Mouse (Mus musculus): Measurements from ENCODE around the gene Cep295nl. TPM values are rescaled to one million over a fixed set of nuclear protein-coding genes. Genes with fewer than 3 reads are reported as not detected.

Cep295nl gene
- polyA plus RNA-seq, 1 experiment from 2014 or later, result 0.21 TPM

DNA sequence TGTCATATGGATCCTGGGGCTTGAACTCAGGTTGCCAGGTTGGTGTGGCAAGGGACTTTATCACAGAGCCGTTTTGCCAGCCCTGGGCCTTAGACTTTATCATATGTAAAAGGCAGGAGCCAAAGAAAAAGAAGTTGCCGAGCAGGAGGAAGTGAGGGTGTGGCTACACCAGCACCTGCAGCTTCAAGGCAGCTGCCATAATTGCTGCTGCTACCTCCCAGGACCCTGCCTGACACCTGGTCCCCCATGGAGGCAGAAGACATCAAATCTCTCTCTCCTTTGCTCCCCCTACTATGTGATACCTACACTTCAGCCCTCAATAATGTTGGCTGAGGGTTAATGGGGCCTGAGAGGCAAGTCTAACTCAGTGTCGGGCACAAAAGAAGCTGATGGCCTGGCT is 6.1 kb upstream of the Cep295nl start:
- Histone ChIP-seq H3K9ac (replicated peaks; ENCODE audit: low read length) (no peak overlapping the region), H3K4me3 (replicated peaks; ENCODE audit: low read depth, low read length) (no peak overlapping the region), H3K4me2 (ENCODE audit: low read length) (no peak overlapping the region), H3K27ac (replicated peaks; ENCODE audit: low read depth, low read length) (no peak overlapping the region), H3K36me3 (ENCODE audit: control insufficient read depth, insufficient read depth, low read length) (no peaks in the 10 kb centered on the region), H3K27me3 (ENCODE audit: control insufficient read depth, insufficient read depth, low read length) (no peaks in the 10 kb centered on the region), H3K4me1 (ENCODE audit: control insufficient read depth, insufficient read depth, low read length) (peaks cover 9% of the 10 kb centered on the region; the same call in 1 of the 2 replicates), H3K9me3 (ENCODE audit: control insufficient read depth, low read length) (no peaks in the 10 kb centered on the region)
- 75% methylated on average over 3 of the region's 3 CpGs for WGBS
- ATAC-seq (ENCODE audit: low FRiP score, low TSS enrichment), result no peak
- DNase-seq, result no peak

DNA sequence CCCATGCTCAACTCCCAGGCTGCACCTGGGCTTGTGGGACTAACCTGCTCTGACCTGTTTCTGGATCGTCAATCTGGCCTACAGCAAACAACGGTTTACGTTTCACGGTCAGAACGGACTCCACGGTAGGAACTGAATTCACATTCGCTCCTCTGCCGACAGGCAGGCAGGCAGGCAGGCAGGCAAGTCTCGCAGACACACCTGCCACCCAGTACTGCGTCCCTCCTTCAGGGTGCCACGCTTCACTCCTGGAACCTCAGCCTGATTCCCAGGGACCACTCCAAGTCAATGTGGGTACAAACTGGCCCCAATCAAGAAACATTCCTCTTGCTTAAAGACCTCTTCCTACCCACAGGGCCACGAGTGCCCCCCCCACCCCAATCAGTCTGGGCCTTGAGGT is 5.6 kb upstream of the Cep295nl start:
- no peak overlapping the region for H3K4me3 ChIP-seq (replicated peaks; ENCODE audit: low read depth, low read length)
- H3K4me2 ChIP-seq (ENCODE audit: low read length), result no peak overlapping the region
- no peaks in the 10 kb centered on the region for H3K27me3 ChIP-seq (ENCODE audit: control insufficient read depth, insufficient read depth, low read length)

DNA sequence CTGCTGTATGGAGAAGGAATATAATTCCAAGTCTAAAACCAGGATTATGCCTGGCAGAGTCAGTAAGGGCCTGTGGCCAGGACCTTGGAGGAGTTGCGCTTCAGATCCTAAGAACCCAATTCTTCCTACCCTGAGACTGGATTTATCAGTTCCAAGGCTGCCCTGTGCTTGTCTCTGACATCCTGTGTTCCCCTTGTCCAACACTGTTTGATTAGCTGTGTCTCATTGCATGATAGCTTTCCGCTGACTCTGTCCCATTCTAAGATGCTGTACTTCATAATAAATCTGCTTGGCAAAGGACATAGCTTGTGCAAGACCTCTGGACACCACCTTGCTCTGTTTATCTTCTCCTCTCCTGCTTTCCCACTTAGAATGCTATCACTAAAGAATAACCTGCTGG is 5.1 kb upstream of the Cep295nl start:
- H3K36me3 ChIP-seq (ENCODE audit: control insufficient read depth, insufficient read depth, low read length), result no peaks in the 10 kb centered on the region
- WGBS, result 98% methylated on average over 2 of the region's 2 CpGs
- no peak for DNase-seq
- H3K9ac ChIP-seq (replicated peaks; ENCODE audit: low read length), result no peak overlapping the region
- H3K4me2 ChIP-seq (ENCODE audit: low read length), result no peak overlapping the region
- peaks cover 12% of the 10 kb centered on the region for H3K4me1 ChIP-seq (ENCODE audit: control insufficient read depth, insufficient read depth, low read length)
- no peak overlapping the region for H3K4me3 ChIP-seq (replicated peaks; ENCODE audit: low read depth, low read length)
- H3K9me3 ChIP-seq (ENCODE audit: control insufficient read depth, low read length), result no peaks in the 10 kb centered on the region
- H3K27ac ChIP-seq (replicated peaks; ENCODE audit: low read depth, low read length), result no peak overlapping the region
- ATAC-seq (ENCODE audit: low FRiP score, low TSS enrichment), result no peak
- no peaks in the 10 kb centered on the region for H3K27me3 ChIP-seq (ENCODE audit: control insufficient read depth, insufficient read depth, low read length)

More for the DNA sequence above, 5.6 kb upstream of the Cep295nl start:
- H3K27ac ChIP-seq (replicated peaks; ENCODE audit: low read depth, low read length), result no peak overlapping the region
- no peak for ATAC-seq (ENCODE audit: low FRiP score, low TSS enrichment)
- WGBS, result 90% methylated on average over 12 of the region's 12 CpGs
- DNase-seq, result no peak
- no peaks in the 10 kb centered on the region for H3K36me3 ChIP-seq (ENCODE audit: control insufficient read depth, insufficient read depth, low read length)
- no peaks in the 10 kb centered on the region for H3K9me3 ChIP-seq (ENCODE audit: control insufficient read depth, low read length)
- H3K9ac ChIP-seq (replicated peaks; ENCODE audit: low read length), result no peak overlapping the region
- 0 out of 2 replicates have a peak, but pooled peaks cover 8% of the 10 kb centered on the region for H3K4me1 ChIP-seq (ENCODE audit: control insufficient read depth, insufficient read depth, low read length)

DNA sequence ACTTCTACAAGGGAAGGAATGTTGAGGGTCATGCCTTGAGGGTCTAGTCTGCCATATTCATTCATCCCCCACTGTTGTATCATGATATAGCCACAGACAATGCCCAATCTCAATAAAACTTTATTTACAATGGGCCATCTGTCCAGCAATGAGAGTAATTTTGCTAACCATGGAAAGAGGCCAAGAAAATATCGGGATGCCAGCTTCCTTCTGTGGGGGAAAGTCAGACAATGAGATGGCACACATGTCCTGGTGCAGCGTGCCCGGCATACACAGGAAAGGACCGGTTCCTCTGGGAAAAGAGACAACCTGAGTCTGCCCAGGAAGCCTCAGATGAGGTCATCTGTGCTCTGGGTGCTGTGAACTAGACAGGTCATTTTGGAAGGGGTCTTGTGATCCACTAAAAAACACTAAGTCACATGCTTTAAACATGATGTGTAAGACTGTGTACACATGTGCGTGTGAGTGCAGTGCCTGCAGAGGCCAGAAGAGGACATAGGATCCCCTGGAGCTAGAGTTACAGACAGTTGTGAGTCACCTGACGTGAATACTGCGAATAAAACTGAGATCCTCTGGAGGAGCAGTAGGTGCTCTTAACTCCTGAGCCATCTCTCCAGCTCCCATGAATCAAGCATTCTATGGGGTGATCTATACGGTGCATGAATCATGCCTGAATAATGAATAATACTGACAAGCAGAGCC is 4.2 kb upstream of the Cep295nl start:
- no peak for ATAC-seq (ENCODE audit: low FRiP score, low TSS enrichment)
- H3K4me3 ChIP-seq (replicated peaks; ENCODE audit: low read depth, low read length), result no peak overlapping the region

DNA sequence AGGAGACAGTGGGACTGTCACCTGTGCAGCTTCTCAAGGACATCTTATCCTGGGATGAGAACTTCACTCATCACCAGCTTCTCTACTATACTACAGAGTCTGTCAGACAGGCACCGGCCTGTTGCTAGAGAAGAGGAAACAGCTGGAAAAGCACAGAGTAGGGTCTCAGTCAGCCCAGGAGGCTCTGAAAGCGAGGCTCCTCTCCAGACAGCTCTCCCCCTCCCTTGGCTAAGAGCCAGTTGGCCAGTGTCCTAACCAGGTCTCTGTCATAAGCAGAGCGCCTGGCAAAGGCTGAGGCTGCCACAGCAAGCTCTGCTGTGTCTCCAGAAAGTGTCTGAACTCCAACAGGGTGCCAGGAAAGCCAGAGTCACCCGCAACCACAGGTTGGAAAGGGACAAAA is 3.4 kb upstream of the Cep295nl start:
- ATAC-seq (ENCODE audit: low FRiP score, low TSS enrichment) (no peak), DNase-seq (peak; percentile 68)
- no peak overlapping the region for H3K4me2 ChIP-seq (ENCODE audit: low read length)
- H3K4me3 ChIP-seq (replicated peaks; ENCODE audit: low read depth, low read length), result no peak overlapping the region
- H3K27me3 ChIP-seq (ENCODE audit: control insufficient read depth, insufficient read depth, low read length), result no peaks in the 10 kb centered on the region
- H3K4me1 ChIP-seq (ENCODE audit: control insufficient read depth, insufficient read depth, low read length), result peaks cover 20% of the 10 kb centered on the region
- 66% methylated on average over 4 of the region's 4 CpGs for WGBS
- no peaks in the 10 kb centered on the region for H3K9me3 ChIP-seq (ENCODE audit: control insufficient read depth, low read length)
- no peak overlapping the region for H3K9ac ChIP-seq (replicated peaks; ENCODE audit: low read length)
- no peaks in the 10 kb centered on the region for H3K36me3 ChIP-seq (ENCODE audit: control insufficient read depth, insufficient read depth, low read length)
- no peak overlapping the region for H3K27ac ChIP-seq (replicated peaks; ENCODE audit: low read depth, low read length)

More for the DNA sequence above, 4.2 kb upstream of the Cep295nl start:
- no peaks in the 10 kb centered on the region for H3K27me3 ChIP-seq (ENCODE audit: control insufficient read depth, insufficient read depth, low read length)
- peaks cover 20% of the 10 kb centered on the region for H3K4me1 ChIP-seq (ENCODE audit: control insufficient read depth, insufficient read depth, low read length)
- DNase-seq, result no peak
- no peak overlapping the region for H3K9ac ChIP-seq (replicated peaks; ENCODE audit: low read length)
- no peak overlapping the region for H3K27ac ChIP-seq (replicated peaks; ENCODE audit: low read depth, low read length)
- H3K36me3 ChIP-seq (ENCODE audit: control insufficient read depth, insufficient read depth, low read length), result no peaks in the 10 kb centered on the region
- H3K9me3 ChIP-seq (ENCODE audit: control insufficient read depth, low read length), result no peaks in the 10 kb centered on the region
- no peak overlapping the region for H3K4me2 ChIP-seq (ENCODE audit: low read length)
- WGBS, result 86% methylated on average over 8 of the region's 8 CpGs

DNA sequence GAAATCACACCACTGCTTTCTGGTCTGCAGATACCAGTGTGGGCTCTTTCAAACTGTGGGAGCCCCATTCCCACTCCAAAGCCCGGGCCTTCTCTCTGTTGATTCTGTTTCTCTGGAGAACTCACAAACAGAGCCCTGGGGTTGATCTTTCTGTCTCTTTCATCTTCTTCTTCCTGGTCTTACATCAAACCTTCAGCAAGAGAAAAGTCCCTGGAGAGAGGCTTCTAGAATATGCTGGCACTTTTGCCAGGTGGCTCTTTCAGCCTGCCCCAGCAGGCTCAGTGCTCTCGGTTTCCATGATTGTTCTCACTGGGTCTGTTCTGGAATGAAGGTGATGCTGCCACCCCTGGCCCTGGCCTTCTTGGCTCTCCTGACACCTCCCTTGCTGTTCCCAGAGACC is 1.3 kb upstream of the Cep295nl start:
- Histone ChIP-seq H3K4me1 (ENCODE audit: control insufficient read depth, insufficient read depth, low read length) (peaks cover 20% of the 10 kb centered on the region), H3K4me3 (replicated peaks; ENCODE audit: low read depth, low read length) (no peak overlapping the region), H3K9me3 (ENCODE audit: control insufficient read depth, low read length) (no peaks in the 10 kb centered on the region), H3K27ac (replicated peaks; ENCODE audit: low read depth, low read length) (no peak overlapping the region), H3K36me3 (ENCODE audit: control insufficient read depth, insufficient read depth, low read length) (no peaks in the 10 kb centered on the region), H3K9ac (replicated peaks; ENCODE audit: low read length) (no peak overlapping the region), H3K4me2 (ENCODE audit: low read length) (no peak overlapping the region), H3K27me3 (ENCODE audit: control insufficient read depth, insufficient read depth, low read length) (no peaks in the 10 kb centered on the region)
- ATAC-seq (ENCODE audit: low FRiP score, low TSS enrichment) (no peak), DNase-seq (no peak)
- WGBS, result 89% methylated on average over 2 of the region's 2 CpGs

DNA sequence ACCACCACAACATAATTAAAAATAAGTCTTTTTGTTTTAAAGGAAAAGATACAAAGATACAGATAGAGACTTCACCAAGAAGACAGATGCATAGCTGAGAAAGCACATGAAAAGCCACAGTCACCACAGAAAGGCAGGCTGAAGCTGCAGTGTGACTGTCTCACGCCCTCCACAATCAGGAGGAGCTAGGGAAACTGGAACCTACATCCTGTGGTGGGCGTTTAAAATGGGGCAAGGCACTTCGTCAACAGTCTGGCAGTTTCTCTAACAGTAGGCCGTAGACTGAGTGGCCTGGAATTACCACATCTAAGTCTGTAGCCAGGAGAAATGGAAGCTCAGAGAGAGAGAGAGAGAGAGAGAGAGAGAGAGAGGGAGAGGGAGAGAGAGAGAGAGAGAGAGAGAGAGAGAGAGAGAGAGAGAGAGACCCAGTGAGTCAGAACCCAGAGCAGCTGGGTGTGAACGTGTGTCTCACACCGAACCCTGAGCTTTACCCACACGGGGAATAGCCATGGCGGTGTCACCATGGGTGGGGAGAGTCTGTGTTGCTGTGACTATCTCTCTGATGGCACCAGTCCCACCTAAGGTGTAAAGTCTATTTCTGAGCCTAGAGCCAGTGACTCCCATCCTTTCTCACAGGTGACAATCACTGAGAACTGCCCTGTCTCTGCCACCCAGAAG is 4.7 kb downstream of the Cep295nl start:
- DNase-seq (no peak), ATAC-seq (ENCODE audit: low FRiP score, low TSS enrichment) (no peak)
- Histone ChIP-seq H3K9ac (replicated peaks; ENCODE audit: low read length) (no peak overlapping the region), H3K4me1 (ENCODE audit: control insufficient read depth, insufficient read depth, low read length) (peaks cover 10% of the 10 kb centered on the region), H3K9me3 (ENCODE audit: control insufficient read depth, low read length) (no peaks in the 10 kb centered on the region), H3K36me3 (ENCODE audit: control insufficient read depth, insufficient read depth, low read length) (0 out of 2 replicates have a peak, but pooled peaks cover 10% of the 10 kb centered on the region), H3K27ac (replicated peaks; ENCODE audit: low read depth, low read length) (no peak overlapping the region), H3K27me3 (ENCODE audit: control insufficient read depth, insufficient read depth, low read length) (no peaks in the 10 kb centered on the region), H3K4me3 (replicated peaks; ENCODE audit: low read depth, low read length) (no peak overlapping the region), H3K4me2 (ENCODE audit: low read length) (no peak overlapping the region)
- 91% methylated on average over 8 of the region's 8 CpGs for WGBS

DNA sequence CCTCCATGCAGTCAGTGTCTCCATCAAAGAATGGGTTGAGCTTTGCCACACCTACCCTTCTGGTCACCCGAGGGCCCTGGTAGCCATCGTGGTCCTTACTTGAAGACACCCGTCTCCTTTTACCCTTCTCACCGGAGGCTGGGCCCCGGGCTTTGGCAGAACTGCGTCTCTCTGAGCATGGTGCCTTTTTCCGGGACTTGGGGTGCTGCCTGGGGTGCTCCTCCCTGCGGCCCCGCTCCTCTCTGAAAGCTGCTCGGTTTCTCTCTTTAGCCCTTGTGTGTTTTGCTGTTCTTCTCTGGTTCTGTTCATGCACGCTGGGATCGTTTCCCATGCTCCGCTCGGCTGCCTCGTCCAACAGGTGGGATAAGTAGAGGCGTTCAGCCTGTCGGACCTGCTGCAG is 8.9 kb downstream of the Cep295nl start:
- H3K36me3 ChIP-seq (ENCODE audit: control insufficient read depth, insufficient read depth, low read length), result 0 out of 2 replicates have a peak, but pooled peaks cover 10% of the 10 kb centered on the region
- no peaks in the 10 kb centered on the region for H3K27me3 ChIP-seq (ENCODE audit: control insufficient read depth, insufficient read depth, low read length)
- H3K9ac ChIP-seq (replicated peaks; ENCODE audit: low read length), result no peak overlapping the region
- no peak overlapping the region for H3K4me2 ChIP-seq (ENCODE audit: low read length)
- H3K27ac ChIP-seq (replicated peaks; ENCODE audit: low read depth, low read length), result no peak overlapping the region
- WGBS, result 91% methylated on average over 17 of the region's 17 CpGs
- ATAC-seq (ENCODE audit: low FRiP score, low TSS enrichment) (no peak), DNase-seq (no peak)
- no peaks in the 10 kb centered on the region for H3K4me1 ChIP-seq (ENCODE audit: control insufficient read depth, insufficient read depth, low read length)
- no peak overlapping the region for H3K4me3 ChIP-seq (replicated peaks; ENCODE audit: low read depth, low read length)
- no peaks in the 10 kb centered on the region for H3K9me3 ChIP-seq (ENCODE audit: control insufficient read depth, low read length)

DNA sequence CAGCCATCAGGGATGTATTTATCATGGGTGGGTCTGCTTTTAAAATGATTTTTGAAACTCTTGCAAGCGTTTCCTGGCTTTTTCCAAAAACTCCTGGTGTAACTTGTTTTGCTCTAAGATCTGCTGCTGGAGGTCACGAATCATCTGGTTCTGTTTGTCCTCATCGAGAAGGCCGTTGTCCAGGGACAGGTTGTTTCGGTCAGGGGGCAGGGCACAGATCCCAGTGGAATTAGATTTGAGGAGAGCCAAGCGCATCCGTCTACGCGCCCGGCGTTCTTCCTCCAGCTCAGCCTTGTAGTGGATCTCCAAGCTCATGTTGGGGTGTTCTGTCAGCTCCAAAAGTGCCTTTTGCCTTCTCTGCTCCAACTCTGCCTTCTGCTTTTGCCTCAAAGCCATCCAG is 9.9 kb downstream of the Cep295nl start:
- no peaks in the 10 kb centered on the region for H3K9me3 ChIP-seq (ENCODE audit: control insufficient read depth, low read length)
- no peak overlapping the region for H3K4me3 ChIP-seq (replicated peaks; ENCODE audit: low read depth, low read length)
- H3K4me2 ChIP-seq (ENCODE audit: low read length), result no peak overlapping the region
- peaks cover 5% of the 10 kb centered on the region; the same call in 1 of the 2 replicates for H3K4me1 ChIP-seq (ENCODE audit: control insufficient read depth, insufficient read depth, low read length)
- H3K9ac ChIP-seq (replicated peaks; ENCODE audit: low read length), result no peak overlapping the region
- ATAC-seq (ENCODE audit: low FRiP score, low TSS enrichment) (no peak), DNase-seq (no peak)
- H3K36me3 ChIP-seq (ENCODE audit: control insufficient read depth, insufficient read depth, low read length), result 0 out of 2 replicates have a peak, but pooled peaks cover 10% of the 10 kb centered on the region
- no peak overlapping the region for H3K27ac ChIP-seq (replicated peaks; ENCODE audit: low read depth, low read length)
- WGBS, result 95% methylated on average over 11 of the region's 11 CpGs
- no peaks in the 10 kb centered on the region for H3K27me3 ChIP-seq (ENCODE audit: control insufficient read depth, insufficient read depth, low read length)

All from midbrain, embryonic 14.5 days (tissue).